Mouse (Mus musculus): ENCODE data around the gene Eral1. TPM values are rescaled to one million over a fixed set of nuclear protein-coding genes. Genes with fewer than 3 reads are reported as not detected.

Gene Eral1
- polyA plus RNA-seq, 1 experiment from 2014 or later = 35.2 TPM

GRCm38 (mm10) chr11:78033931-78034617, 46.1 kb downstream of the Eral1 start:
- Histone ChIP-seq H3K9ac (ENCODE audit: low read depth, low read length) (no peak overlapping the region), H3K27ac (ENCODE audit: low read depth, low read length) (no peak overlapping the region), H3K9me3 (ENCODE audit: control insufficient read depth, low read length) (no peaks in the 10 kb centered on the region), H3K27me3 (replicated peaks; ENCODE audit: control insufficient read depth, insufficient read depth, low read length) (no peaks in the 10 kb centered on the region), H3K36me3 (ENCODE audit: control insufficient read depth, insufficient read depth, low read length) (peaks cover 9% of the 10 kb centered on the region), H3K4me2 (ENCODE audit: low read length) (no peak overlapping the region), H3K4me3 (ENCODE audit: low read length) (no peak overlapping the region), H3K4me1 (ENCODE audit: control insufficient read depth, insufficient read depth, low read depth, low read length) (peaks cover 33% of the 10 kb centered on the region)
- no peak for ATAC-seq
- 95% methylated on average over 23 of the region's 23 CpGs for WGBS

- Histone ChIP-seq H3K27ac (ENCODE audit: low read depth, low read length) (peak overlapping the region; percentile 95), H3K9ac (ENCODE audit: low read depth, low read length) (peak overlapping the region; percentile 93), H3K4me3 (ENCODE audit: low read length) (peak overlapping the region; percentile 77), H3K4me2 (ENCODE audit: low read length) (peak overlapping the region; percentile 79), H3K9me3 (ENCODE audit: control insufficient read depth, low read length) (no peaks in the 10 kb centered on the region), H3K36me3 (ENCODE audit: control insufficient read depth, insufficient read depth, low read length) (peaks cover 13% of the 10 kb centered on the region), H3K27me3 (replicated peaks; ENCODE audit: control insufficient read depth, insufficient read depth, low read length) (no peaks in the 10 kb centered on the region), H3K4me1 (ENCODE audit: control insufficient read depth, insufficient read depth, low read depth, low read length) (peaks cover 27% of the 10 kb centered on the region)
- 4% methylated on average over 5 of the region's 5 CpGs for WGBS
- ATAC-seq = no peak
Observed at GRCm38 (mm10) chr11:78032809-78033195, 47.4 kb downstream of the Eral1 start.

DNA sequence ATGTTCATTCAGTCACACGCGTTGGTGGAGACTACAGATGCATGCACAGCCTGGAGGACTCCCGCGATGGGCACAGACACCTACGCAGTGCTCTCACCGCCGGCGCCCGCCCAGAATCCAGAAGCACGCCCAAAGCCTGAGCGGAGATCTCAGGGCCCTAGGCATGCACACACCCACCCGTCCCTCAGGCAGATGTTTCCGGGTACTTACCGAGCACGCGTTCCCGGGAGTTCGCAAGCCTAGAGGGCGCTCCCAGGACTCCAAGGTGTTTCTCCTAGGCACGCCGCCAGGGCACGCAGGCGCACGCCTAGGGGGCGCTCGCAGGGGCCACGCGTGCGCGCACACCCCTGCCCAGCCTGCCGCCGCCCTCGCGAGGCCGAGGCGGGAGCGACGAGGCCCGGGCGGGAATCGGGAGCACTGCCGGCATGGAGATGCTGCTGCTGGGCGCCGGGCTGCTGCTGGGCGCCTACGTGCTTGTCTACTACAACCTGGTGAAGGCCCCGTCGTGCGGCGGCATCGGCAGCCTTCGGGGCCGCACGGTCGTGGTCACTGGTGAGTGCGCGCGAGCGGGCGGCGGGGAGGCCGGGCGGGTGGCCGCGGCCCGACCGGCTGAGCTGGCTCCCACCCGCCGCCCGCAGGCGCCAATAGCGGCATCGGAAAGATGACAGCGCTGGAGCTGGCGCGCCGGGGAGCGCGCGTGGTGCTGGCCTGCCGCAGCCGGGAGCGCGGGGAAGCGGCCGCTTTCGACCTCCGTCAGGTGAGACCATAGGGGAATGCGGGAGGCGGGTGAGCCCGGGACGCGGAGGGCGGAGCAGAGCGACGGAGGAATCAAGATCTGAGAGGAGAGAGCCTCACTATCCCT, 48.0 kb downstream of the Eral1 start, which contains the start of gene Dhrs13:
Gene Dhrs13 (plus strand): TSS at position 334 of the 862 bp plus-strand sequence.
- Histone ChIP-seq H3K9ac (ENCODE audit: low read depth, low read length) (peak within 1 kb of the TSS; percentile 93), H3K4me2 (ENCODE audit: low read length) (peak within 1 kb of the TSS; percentile 79), H3K4me1 (ENCODE audit: control insufficient read depth, insufficient read depth, low read depth, low read length) (peaks cover 21% of the 10 kb centered on the region), H3K4me3 (ENCODE audit: low read length) (peak within 1 kb of the TSS; percentile 77), H3K27ac (ENCODE audit: low read depth, low read length) (peak within 1 kb of the TSS; percentile 95), H3K9me3 (ENCODE audit: control insufficient read depth, low read length) (no peaks in the 10 kb centered on the region), H3K36me3 (ENCODE audit: control insufficient read depth, insufficient read depth, low read length) (peaks cover 18% of the 10 kb centered on the region), H3K27me3 (replicated peaks; ENCODE audit: control insufficient read depth, insufficient read depth, low read length) (no peaks in the 10 kb centered on the region)
- WGBS = under 1% methylated on average over 96 of the region's 96 CpGs
- peak; percentile 92 for ATAC-seq

GRCm38 (mm10) chr11:78031389-78031788, 48.8 kb downstream of the Eral1 start:
- no peaks in the 10 kb centered on the region for H3K27me3 ChIP-seq (replicated peaks; ENCODE audit: control insufficient read depth, insufficient read depth, low read length)
- no peak for ATAC-seq
- peaks cover 21% of the 10 kb centered on the region for H3K4me1 ChIP-seq (ENCODE audit: control insufficient read depth, insufficient read depth, low read depth, low read length)
- peak overlapping the region; percentile 77 for H3K4me3 ChIP-seq (ENCODE audit: low read length)
- peak overlapping the region; percentile 95; the same call in 1 of the 2 replicates for H3K27ac ChIP-seq (ENCODE audit: low read depth, low read length)
- H3K9me3 ChIP-seq (ENCODE audit: control insufficient read depth, low read length) = no peaks in the 10 kb centered on the region
- H3K9ac ChIP-seq (ENCODE audit: low read depth, low read length) = no peak overlapping the region; the same call in 1 of the 2 replicates
- H3K36me3 ChIP-seq (ENCODE audit: control insufficient read depth, insufficient read depth, low read length) = peaks cover 22% of the 10 kb centered on the region
- H3K4me2 ChIP-seq (ENCODE audit: low read length) = peak overlapping the region; percentile 79
- WGBS = 43% methylated on average over 6 of the region's 6 CpGs

DNA sequence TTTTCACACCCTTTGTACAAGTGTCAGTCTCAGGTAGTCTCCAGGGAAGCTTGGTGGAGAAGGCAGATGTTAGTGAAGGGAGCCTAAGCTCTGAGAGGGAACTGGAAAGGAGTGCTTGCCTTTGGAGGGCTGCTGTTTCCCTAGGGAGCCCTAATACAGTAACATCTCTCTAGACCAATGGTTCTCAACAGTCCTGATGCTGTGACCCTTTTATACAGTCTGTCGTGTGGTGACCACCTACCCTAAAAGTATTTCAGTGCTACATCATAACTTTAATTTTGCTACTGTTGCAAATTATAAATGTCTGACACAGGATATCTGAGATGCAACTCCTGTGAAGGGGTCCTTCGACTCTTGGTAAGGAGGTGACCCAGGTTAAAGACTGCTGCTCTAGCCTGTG, 49.6 kb downstream of the Eral1 start:
- H3K27ac ChIP-seq (ENCODE audit: low read depth, low read length) = no peak overlapping the region
- WGBS = 76% methylated on average over 2 of the region's 2 CpGs
- H3K36me3 ChIP-seq (ENCODE audit: control insufficient read depth, insufficient read depth, low read length) = peaks cover 27% of the 10 kb centered on the region

GRCm38 (mm10) chr11:78029240-78029639, 50.9 kb downstream of the Eral1 start:
- Histone ChIP-seq H3K36me3 (ENCODE audit: control insufficient read depth, insufficient read depth, low read length) (peaks cover 27% of the 10 kb centered on the region), H3K9ac (ENCODE audit: low read depth, low read length) (no peak overlapping the region), H3K27me3 (replicated peaks; ENCODE audit: control insufficient read depth, insufficient read depth, low read length) (no peaks in the 10 kb centered on the region), H3K4me3 (ENCODE audit: low read length) (no peak overlapping the region), H3K4me1 (ENCODE audit: control insufficient read depth, insufficient read depth, low read depth, low read length) (peaks cover 21% of the 10 kb centered on the region), H3K4me2 (ENCODE audit: low read length) (no peak overlapping the region), H3K9me3 (ENCODE audit: control insufficient read depth, low read length) (no peaks in the 10 kb centered on the region), H3K27ac (ENCODE audit: low read depth, low read length) (no peak overlapping the region)
- ATAC-seq = no peak
- 85% methylated on average over 8 of the region's 8 CpGs for WGBS

More for the DNA sequence above, 49.6 kb downstream of the Eral1 start:
- peaks cover 21% of the 10 kb centered on the region for H3K4me1 ChIP-seq (ENCODE audit: control insufficient read depth, insufficient read depth, low read depth, low read length)
- no peak for ATAC-seq
- H3K9ac ChIP-seq (ENCODE audit: low read depth, low read length) = no peak overlapping the region
- no peak overlapping the region for H3K4me2 ChIP-seq (ENCODE audit: low read length)
- H3K27me3 ChIP-seq (replicated peaks; ENCODE audit: control insufficient read depth, insufficient read depth, low read length) = no peaks in the 10 kb centered on the region
- no peaks in the 10 kb centered on the region for H3K9me3 ChIP-seq (ENCODE audit: control insufficient read depth, low read length)
- H3K4me3 ChIP-seq (ENCODE audit: low read length) = no peak overlapping the region

DNA sequence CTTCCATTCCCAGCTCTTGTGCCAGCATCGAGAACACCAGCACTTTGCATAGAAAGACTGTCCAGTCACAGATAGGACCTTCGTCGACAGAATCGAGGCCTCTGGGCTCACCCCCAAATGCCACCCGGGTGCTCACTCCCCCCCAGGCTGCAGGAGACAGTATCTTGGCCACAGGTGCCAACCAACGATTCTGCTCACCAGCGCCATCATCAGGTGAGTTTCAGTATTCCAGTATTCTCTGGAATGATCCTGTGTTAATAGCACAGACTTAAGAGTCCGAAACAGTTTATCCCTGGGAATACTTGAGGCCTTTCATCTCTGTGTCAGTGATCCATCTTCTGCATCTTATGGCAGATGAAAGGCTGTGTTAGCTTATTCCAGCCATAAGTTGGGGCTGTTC, 56.6 kb downstream of the Eral1 start:
- no peak overlapping the region for H3K9ac ChIP-seq (ENCODE audit: low read depth, low read length)
- no peaks in the 10 kb centered on the region for H3K4me1 ChIP-seq (ENCODE audit: control insufficient read depth, insufficient read depth, low read depth, low read length)
- H3K9me3 ChIP-seq (ENCODE audit: control insufficient read depth, low read length) = no peaks in the 10 kb centered on the region
- H3K27ac ChIP-seq (ENCODE audit: low read depth, low read length) = no peak overlapping the region
- peaks cover 36% of the 10 kb centered on the region for H3K36me3 ChIP-seq (ENCODE audit: control insufficient read depth, insufficient read depth, low read length)
- no peak for ATAC-seq
- no peaks in the 10 kb centered on the region for H3K27me3 ChIP-seq (replicated peaks; ENCODE audit: control insufficient read depth, insufficient read depth, low read length)
- H3K4me3 ChIP-seq (ENCODE audit: low read length) = no peak overlapping the region
- WGBS = 87% methylated on average over 8 of the region's 8 CpGs
- no peak overlapping the region for H3K4me2 ChIP-seq (ENCODE audit: low read length)

Measured in hindbrain, embryonic 16.5 days (tissue).